Mouse (Mus musculus) brain, embryonic 14.5 days (tissue): ENCODE measurements around the gene Zbtb16.

Source experiments
- CTCF ChIP-seq: fragments of 200-500 bp; IDR thresholded peaks from 2 replicates; pipeline ENCODE4 v1.5.1; 2012; ENCODE audit warnings: inconsistent platforms, mild to moderate bottlenecking, moderate library complexity, borderline replicate concordance; ENCODE audit not compliant: insufficient read depth, insufficient read length; ENCODE audit errors: extremely low read depth
- POLR2A ChIP-seq: fragments of 200-500 bp; IDR thresholded peaks from 2 replicates; pipeline ENCODE4 v1.6.1; 2012; ENCODE audit warnings: mild to moderate bottlenecking, inconsistent platforms, borderline replicate concordance; ENCODE audit not compliant: poor library complexity, insufficient read depth, insufficient read length, severe bottlenecking; ENCODE audit errors: extremely low read depth

DNA sequence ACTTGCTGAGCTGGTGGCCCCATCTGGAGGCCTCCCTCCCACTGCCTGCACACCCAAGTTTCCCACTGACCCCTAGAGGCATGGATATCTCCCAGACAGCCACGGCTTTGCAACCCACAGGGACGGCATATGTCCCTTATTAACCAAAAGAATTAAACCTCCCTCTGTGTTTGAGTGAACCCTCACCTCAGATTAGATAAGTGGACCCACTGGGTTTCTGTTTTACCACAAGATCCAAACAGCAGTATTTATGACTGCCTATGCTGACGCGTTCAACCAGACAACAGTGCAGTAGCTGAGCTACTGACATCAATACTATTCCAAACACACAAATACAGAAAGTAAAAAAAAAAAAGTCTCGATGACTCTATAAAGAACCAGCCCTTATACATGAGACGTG lies 29.4 kb downstream of the Zbtb16 start:
- no peak for TF ChIP-seq CTCF
- TF ChIP-seq POLR2A = no peak
